In genomic region chr7:19405417-19405816, GRCm38 (mm10) we compare ENCODE assay signal across 7 mouse cellular contexts. TPM values are rescaled to one million over a fixed set of nuclear protein-coding genes. Genes with fewer than 3 reads are reported as not detected.
A peak's percentile ranks its signal among the peaks of the same experiment; 100 is the strongest.
DNase-seq lines count a peak whose midpoint lies in the region; TF ChIP-seq lines count a peak whose summit lies in the region.

No protein-coding gene starts in this region.

- peaks cover 66% of the 10 kb centered on the region for H3K27me3 ChIP-seq in midbrain, embryonic 10.5 days (ENCODE audit: low read depth, poor library complexity, severe bottlenecking)
- H3K27me3 ChIP-seq in small intestine, adult 2 months (ENCODE audit: control insufficient read depth, insufficient read depth, low read length), result peaks cover 7% of the 10 kb centered on the region; the same call in 1 of the 2 replicates

- no peaks in the 10 kb centered on the region for H3K4me1 ChIP-seq in cortical plate, adult 2 months (ENCODE audit: control insufficient read depth, insufficient read depth, low read length)
- peaks cover 15% of the 10 kb centered on the region for H3K4me1 ChIP-seq in midbrain, embryonic 10.5 days
- H3K4me1 ChIP-seq in small intestine, adult 2 months (ENCODE audit: control insufficient read depth, insufficient read depth, insufficient read length, low read length), result peaks cover 5% of the 10 kb centered on the region

- no peak for TF ChIP-seq POLR2A in cortical plate, adult 2 months (IDR thresholded peaks at IDR 0.05; ENCODE audit: extremely low read depth, insufficient read depth, low read length)
- no peak for TF ChIP-seq POLR2A in small intestine, adult 2 months (IDR thresholded peaks at IDR 0.05; ENCODE audit: low read depth, low read length)

- 4% methylated on average over 19 of the region's 19 CpGs for WGBS in midbrain, embryonic 10.5 days
- 2% methylated on average over 19 of the region's 19 CpGs for WGBS in small intestine, adult 2 months

- intact Hi-C loops in gastrocnemius, postnatal 14 days (cut with DNase I; ENCODE audit: low total_unique reads), result no loop called here
- intact Hi-C loops in left cerebral cortex, postnatal 25 days (cut with DNase I), result loop anchor here (5.0 kb wide), 4 partner anchors 77 to 297 kb away; no protein-coding TSS in a partner anchor

- TF ChIP-seq CTCF in cortical plate, adult 2 months (IDR thresholded peaks at IDR 0.05; ENCODE audit: extremely low read depth, insufficient read depth, low read length), result peak; percentile 94
- TF ChIP-seq CTCF in small intestine, adult 2 months (IDR thresholded peaks at IDR 0.05; ENCODE audit: extremely low read depth, insufficient read length, insufficient replicate concordance, low read depth, low read length), result peak; percentile 94

- H3K9me3 ChIP-seq in midbrain, embryonic 10.5 days (replicated peaks), result peaks cover 12% of the 10 kb centered on the region

- DNase-seq in adrenal gland, adult (ENCODE audit: inconsistent age in 2 of 2, low spot score in 1 of 2), result peak; percentile 76 to 95
- peak; percentile 78 for DNase-seq in gastrocnemius, postnatal 14 days
- DNase-seq in induced T-regulatory cell, adult 2 months (ENCODE audit: low read depth), result peak; percentile 92
- peak; percentile 75 to 76 for DNase-seq in left cerebral cortex, postnatal 25 days (ENCODE audit: low spot score in 2 of 2)
- peak; percentile 85 for DNase-seq in midbrain, embryonic 10.5 days (ENCODE audit: low spot score)

- H3K27ac ChIP-seq in cortical plate, adult 2 months (ENCODE audit: insufficient read depth, low read length), result no peak overlapping the region
- no peak overlapping the region for H3K27ac ChIP-seq in midbrain, embryonic 10.5 days (replicated peaks)
- H3K27ac ChIP-seq in small intestine, adult 2 months (ENCODE audit: insufficient read depth, low read depth, low read length), result no peak overlapping the region

- no peak overlapping the region for H3K4me3 ChIP-seq in cortical plate, adult 2 months (ENCODE audit: insufficient read depth, low read length)
- H3K4me3 ChIP-seq in midbrain, embryonic 10.5 days, result peak overlapping the region; percentile 37
- no peak overlapping the region for H3K4me3 ChIP-seq in small intestine, adult 2 months (ENCODE audit: low read depth, low read length)

- H3K36me3 ChIP-seq in midbrain, embryonic 10.5 days, result no peaks in the 10 kb centered on the region
- H3K36me3 ChIP-seq in small intestine, adult 2 months (ENCODE audit: control insufficient read depth, insufficient read depth, low read length), result no peaks in the 10 kb centered on the region

RNA-seq across cellular contexts. Expression of gene Ckm, which starts 0.8 kb away (rescaled TPM):
- polyA plus RNA-seq in cortical plate, adult 2 months (2012; rRNA removed), result 0.66 TPM in 1 of 2 replicates, not detected in the other
- total RNA-seq in gastrocnemius, postnatal 14 days (2021), result over 10,000 TPM; 34,344 to 35,305 TPM
- total RNA-seq in left cerebral cortex, postnatal 25 days (2021), result not detected
- not detected in 2 replicates for polyA plus RNA-seq in midbrain, embryonic 10.5 days (2016; fragmentation: Nextera tagmentation; extraction: Ambion mirVana)
- polyA plus RNA-seq in small intestine, adult 2 months (2012; rRNA removed), result 31.9 and 45.3 TPM in 2 replicates

RNA-seq across cellular contexts. Expression of gene Klc3, which starts 1.5 kb away (rescaled TPM):
- 2.9 and 3.0 TPM in 2 replicates for polyA plus RNA-seq in cortical plate, adult 2 months (2012; rRNA removed)
- under 1 TPM in 1 of 2 experiments, not detected in 1; 0.11 TPM for total RNA-seq in gastrocnemius, postnatal 14 days (2021)
- total RNA-seq in left cerebral cortex, postnatal 25 days (2021), result 1 to 10 TPM; 1.8 to 2.4 TPM
- 2.3 and 3.0 TPM in 2 replicates for polyA plus RNA-seq in midbrain, embryonic 10.5 days (2016; fragmentation: Nextera tagmentation; extraction: Ambion mirVana)
- 2.6 and 3.5 TPM in 2 replicates for polyA plus RNA-seq in small intestine, adult 2 months (2012; rRNA removed)

RNA-seq across cellular contexts. Expression of gene Ercc2, which starts 23.6 kb away (rescaled TPM):
- polyA plus RNA-seq in cortical plate, adult 2 months (2012; rRNA removed), result 41.4 and 48.3 TPM in 2 replicates
- total RNA-seq in gastrocnemius, postnatal 14 days (2021), result 1 to 10 TPM; 6.1 to 7.8 TPM
- 10 to 100 TPM; 31.9 to 32.3 TPM for total RNA-seq in left cerebral cortex, postnatal 25 days (2021)
- 27.7 and 31.8 TPM in 2 replicates for polyA plus RNA-seq in midbrain, embryonic 10.5 days (2016; fragmentation: Nextera tagmentation; extraction: Ambion mirVana)
- polyA plus RNA-seq in small intestine, adult 2 months (2012; rRNA removed), result 21.0 and 31.2 TPM in 2 replicates

RNA-seq across cellular contexts. Expression of gene Ppp1r13l, which starts 45.9 kb away (rescaled TPM):
- polyA plus RNA-seq in cortical plate, adult 2 months (2012; rRNA removed), result 5.0 and 5.4 TPM in 2 replicates
- 1 to 10 TPM; 1.7 to 2.9 TPM for total RNA-seq in gastrocnemius, postnatal 14 days (2021)
- total RNA-seq in left cerebral cortex, postnatal 25 days (2021), result 1 to 10 TPM; 5.4 to 9.9 TPM
- 4.9 and 6.0 TPM in 2 replicates for polyA plus RNA-seq in midbrain, embryonic 10.5 days (2016; fragmentation: Nextera tagmentation; extraction: Ambion mirVana)
- polyA plus RNA-seq in small intestine, adult 2 months (2012; rRNA removed), result 6.2 and 10.4 TPM in 2 replicates

RNA-seq across cellular contexts. Expression of gene Cd3eap, which starts 46.1 kb away (rescaled TPM):
- 14.4 and 14.6 TPM in 2 replicates for polyA plus RNA-seq in cortical plate, adult 2 months (2012; rRNA removed)
- total RNA-seq in gastrocnemius, postnatal 14 days (2021), result 1 to 10 TPM; 7.4 to 8.2 TPM
- total RNA-seq in left cerebral cortex, postnatal 25 days (2021), result 10 to 100 TPM; 16.6 to 20.0 TPM
- polyA plus RNA-seq in midbrain, embryonic 10.5 days (2016; fragmentation: Nextera tagmentation; extraction: Ambion mirVana), result 23.2 and 24.7 TPM in 2 replicates
- polyA plus RNA-seq in small intestine, adult 2 months (2012; rRNA removed), result 2.0 and 2.5 TPM in 2 replicates

Comparison
In these comparisons a context has a peak if more than half of its experiments do, and no peak if none do; other contexts are left out.
1. RNA of gene Ckm, which starts 0.8 kb away (polyA plus RNA-seq): 31.9 to 45.3 TPM in small intestine, adult 2 months; not detected in midbrain, embryonic 10.5 days and 0.66 TPM in cortical plate, adult 2 months; every median in the first group is over 10 times any median in the second.
2. Peak in every context shown above with its lines, with median percentiles within 50 percentile points of each other: DNase-seq.